Mouse (Mus musculus) heart, adult 8-10 months (tissue): ENCODE measurements at regions not wholly inside any gene's neighbourhood (a gene's known extent, or its start where the extent isn't known, plus 50 kb on each side); places are given as distances from the start of the nearest gene placed in this dataset.

Experiments
- DNase-seq: peaks from one replicate; pipeline ENCODE4 v3.0.0; 2022; ENCODE audit warnings: low spot score

DNA sequence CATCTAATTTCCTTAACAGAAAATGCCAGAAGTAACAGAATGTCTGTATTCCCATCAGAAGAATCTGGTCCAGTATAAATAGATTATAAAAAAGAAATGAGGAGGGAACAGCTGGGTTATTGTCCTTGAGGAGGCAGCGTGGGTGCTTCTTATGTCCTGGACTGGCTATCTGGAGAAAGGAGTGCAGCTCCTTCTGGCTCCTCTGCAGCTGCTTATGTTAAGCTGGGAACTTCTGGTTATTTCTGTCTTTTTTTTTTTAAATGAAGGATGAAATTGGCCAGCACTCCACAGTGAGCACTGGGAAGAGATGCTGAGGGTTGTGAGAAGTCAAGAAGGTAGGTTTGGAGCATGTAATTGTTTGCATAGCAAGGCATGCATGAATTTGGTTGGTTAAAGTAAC, 441.5 kb downstream of the Ebf1 start:
- no peak for DNase-seq

GRCm38 (mm10) chr11:45066592-45066991, 449.5 kb downstream of the Ebf1 start:
- DNase-seq = no peak

DNA sequence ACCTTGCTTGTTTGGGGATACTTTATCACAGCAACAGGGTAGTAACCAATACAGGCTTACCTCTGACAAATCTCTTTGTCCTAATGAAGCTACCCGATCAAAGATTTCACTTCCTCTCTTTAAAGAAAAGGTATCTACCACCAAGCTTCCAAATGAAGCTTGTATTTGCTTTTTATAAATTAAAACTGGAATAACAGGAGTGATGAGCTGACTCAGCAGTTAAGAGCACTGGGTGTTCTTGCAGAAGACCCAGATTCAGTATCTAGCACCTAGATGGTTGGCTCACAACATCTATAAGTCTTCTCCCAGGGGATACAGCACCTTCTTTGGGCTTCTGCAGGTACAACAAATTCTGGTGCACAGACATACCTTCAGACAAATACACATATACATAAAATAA, 453.2 kb downstream of the Ebf1 start:
- DNase-seq = no peak

DNA sequence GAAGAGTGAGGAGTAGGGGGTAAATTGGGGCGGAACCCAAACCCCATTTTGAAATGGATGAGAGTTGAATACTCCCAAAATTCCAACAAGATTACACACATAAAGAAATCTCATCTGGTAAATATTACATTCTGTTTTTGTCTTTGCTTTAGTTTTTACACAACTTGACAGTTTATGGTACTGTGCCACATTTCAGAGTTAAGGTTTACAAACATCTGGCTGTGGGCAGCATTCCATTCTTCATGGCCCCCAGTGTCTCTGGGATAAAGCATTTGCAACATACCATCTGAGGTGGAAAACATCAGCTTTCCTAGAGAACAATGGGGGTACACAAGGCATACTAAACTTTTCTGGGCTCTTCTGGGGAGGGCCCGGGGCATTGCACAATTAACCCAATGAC, 454.1 kb downstream of the Ebf1 start:
- no peak for DNase-seq

DNA sequence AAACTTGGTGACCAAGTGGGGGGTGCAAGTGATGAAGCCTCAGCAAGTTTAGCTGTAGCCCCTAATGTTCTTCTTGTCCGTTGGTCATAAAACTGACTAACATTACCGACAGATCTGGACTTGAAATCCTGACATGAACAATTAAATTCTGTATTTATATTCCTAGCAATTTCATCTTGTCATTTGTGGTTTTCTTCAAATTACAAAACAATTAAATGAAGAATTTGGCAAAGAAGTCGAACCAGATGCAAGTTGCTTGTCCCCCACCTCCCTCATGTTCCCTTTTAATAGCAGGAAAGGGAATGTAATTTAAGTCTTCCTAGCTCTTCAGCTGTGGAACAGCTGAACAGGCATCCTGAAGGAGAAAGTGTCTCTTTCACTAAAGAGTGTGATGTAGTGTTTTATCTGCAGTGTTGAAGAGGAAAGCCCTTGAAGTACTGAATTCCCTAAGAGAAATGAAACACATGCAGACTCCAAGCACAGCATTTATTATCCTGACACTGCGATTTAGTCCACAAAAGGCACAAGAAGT, 467.5 kb downstream of the Ebf1 start:
- no peak for DNase-seq

- no peak for DNase-seq
Observed at GRCm38 (mm10) chr11:45085145-45085544, 468.0 kb downstream of the Ebf1 start.

- DNase-seq = no peak
Observed at GRCm38 (mm10) chr11:45087186-45087915, 470.2 kb downstream of the Ebf1 start.

- DNase-seq = no peak
Observed at GRCm38 (mm10) chr11:45088286-45088685, 471.2 kb downstream of the Ebf1 start.

GRCm38 (mm10) chr11:45089561-45089960, 472.4 kb downstream of the Ebf1 start:
- no peak for DNase-seq

DNA sequence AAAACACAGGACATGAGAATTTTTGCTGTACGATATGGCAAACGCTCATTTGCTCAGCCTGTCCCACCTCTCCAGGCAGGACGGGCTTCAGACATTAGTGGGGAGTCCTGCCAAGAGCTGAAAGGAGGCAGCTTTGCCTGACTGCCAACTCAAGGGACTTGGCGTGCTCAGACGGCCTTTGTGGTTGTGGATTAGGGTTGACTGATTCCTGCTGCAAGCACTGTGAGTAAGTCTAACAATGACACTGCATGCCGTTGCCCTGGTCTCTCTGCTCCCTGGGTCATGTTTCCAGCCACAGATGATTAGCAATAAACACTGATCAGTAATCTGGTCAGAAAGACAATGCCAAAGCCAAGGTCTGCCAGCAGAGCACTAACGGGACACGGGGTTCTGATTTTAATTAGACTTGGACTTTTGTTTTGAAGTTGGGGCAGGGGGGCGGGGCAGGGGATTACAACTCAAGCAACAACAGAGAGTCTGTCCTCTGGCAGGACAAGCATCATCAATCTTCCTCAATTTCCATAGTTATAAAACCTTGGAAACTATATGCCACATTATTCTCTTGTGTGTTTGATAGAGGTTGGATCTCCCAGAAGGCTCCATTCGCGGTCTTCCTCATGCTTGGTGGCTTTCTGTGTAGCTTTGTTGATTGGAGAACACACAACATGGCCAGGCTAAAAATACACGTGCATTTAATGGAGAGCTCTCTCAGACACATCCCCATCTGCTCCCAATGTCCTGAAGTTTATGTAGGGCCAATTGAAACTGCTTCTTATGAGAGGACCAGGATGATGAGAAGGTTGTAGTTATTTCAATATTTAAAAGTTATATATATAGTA, 486.6 kb downstream of the Ebf1 start:
- peak; percentile 33 for DNase-seq

DNA sequence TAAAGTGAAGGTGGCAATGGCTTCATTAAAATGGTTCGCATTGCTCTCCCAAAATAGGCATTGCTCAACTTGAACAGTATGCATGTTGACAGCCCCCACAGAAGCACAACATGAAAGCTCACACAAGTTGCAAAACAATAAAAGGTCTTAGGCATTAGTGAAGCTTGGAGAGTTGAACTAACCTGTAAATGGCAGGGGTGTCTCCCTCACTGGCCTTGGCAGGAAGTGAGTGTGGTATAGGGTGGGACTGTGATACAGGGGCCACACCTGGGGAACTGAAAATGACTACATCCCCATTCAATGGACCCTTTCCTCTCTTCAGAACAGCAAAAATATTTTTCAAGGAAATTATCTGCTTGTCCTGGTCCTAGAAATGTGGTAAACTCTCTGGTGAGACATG, 499.6 kb downstream of the Ebf1 start:
- DNase-seq = no peak

- DNase-seq = no peak
Observed at GRCm38 (mm10) chr11:45123276-45123675, 506.2 kb downstream of the Ebf1 start.

DNA sequence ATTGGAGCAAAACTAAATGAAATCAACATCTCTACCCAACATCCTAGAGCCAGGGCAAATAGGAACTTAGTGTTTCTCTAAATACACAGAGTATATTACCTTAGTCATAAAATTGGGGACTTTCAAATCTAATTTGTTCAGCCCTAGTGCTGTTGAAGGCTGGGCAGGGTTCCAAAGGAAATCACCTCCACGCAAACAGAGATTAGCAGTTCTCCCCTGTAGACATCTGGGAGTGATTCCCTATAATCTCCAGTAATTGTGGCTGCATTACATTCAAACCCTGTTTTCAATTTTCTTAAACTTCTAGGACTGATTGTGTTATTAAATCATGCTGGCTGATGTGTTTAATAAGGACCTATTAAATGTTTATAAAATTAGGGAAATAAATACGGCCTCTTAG, 519.7 kb downstream of the Ebf1 start:
- DNase-seq = no peak

GRCm38 (mm10) chr11:45138351-45138975, 521.3 kb downstream of the Ebf1 start:
- no peak for DNase-seq

DNA sequence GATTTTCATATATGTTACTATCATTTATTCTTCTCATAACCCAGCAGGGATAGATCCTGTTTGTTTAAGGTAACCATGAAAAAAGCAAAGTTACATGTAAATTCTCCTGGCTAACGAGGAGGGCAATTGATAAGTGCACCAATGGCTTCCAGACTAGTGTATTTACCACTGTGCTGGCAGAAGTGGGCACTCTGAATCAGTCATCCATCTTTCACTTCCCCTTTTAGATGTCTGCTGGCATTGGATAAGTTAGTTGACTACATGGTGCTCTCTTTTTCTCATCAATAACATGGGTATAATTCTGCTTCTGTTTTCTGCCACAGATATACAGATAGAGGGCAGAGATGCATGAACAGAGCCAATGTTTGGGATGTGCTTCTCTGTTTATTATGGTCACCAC, 523.4 kb downstream of the Ebf1 start:
- no peak for DNase-seq

GRCm38 (mm10) chr11:45154070-45154469, 537.0 kb downstream of the Ebf1 start:
- DNase-seq = no peak

DNA sequence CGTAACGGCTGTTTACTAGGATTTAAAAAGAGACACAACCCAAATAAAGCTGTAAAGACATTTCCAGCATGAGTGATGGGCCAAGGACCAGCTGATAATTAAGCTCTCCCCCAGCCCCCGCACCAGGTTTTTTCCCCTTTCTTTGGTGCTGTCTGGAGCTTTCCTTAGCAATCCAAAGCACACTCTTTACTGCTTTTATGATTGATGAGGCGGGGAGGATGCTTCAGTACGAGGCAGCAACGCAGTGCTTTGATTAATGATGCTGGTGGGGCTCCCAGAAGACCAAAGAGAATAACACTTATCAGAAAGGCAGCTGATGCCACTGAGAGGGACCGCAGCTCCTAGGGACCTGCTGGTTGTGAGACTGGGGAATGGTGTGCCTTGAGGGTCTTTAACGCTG, 537.4 kb downstream of the Ebf1 start:
- DNase-seq = no peak

DNA sequence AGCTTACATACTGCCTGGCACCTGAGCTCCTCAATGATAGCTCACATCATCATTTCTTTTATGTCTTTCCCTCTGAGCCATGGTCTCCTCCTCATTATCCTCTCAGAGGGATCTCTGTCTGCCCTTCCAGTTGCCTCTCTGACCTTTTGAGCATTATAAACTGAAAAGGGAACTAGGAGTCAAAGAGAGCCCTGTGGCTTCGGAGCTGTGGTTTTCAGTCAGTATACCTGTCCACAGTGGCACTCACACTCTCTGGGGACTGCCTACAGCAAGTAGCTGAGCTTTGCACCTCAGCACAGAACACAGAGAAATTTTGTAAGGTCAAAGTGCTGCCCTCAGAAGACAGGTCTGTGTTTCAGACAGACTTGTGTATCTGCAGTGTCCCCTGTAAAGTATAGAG, 538.7 kb downstream of the Ebf1 start:
- DNase-seq = no peak

DNA sequence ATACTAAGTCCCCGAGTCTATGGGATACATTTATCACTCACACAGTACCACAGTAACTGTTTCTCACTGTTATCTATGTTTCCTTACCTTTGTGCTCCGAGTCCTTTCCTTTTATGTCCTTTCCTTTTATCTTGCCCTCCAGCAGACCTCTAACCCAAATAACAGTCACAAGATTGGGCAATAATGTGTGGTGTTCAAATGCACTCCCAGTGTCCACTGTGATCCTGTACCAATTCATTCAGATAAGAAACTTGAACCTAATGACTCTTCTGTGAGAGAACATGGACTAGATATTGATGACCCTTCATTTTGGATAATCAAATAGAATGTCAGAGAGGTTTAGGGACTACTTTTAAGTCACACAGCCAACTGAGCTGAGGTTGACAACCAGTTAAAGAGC, 541.2 kb downstream of the Ebf1 start:
- DNase-seq = no peak

GRCm38 (mm10) chr11:45160871-45161270, 543.8 kb downstream of the Ebf1 start:
- no peak for DNase-seq

- DNase-seq = no peak
Observed at GRCm38 (mm10) chr11:45173546-45173945, 556.4 kb downstream of the Ebf1 start.

DNA sequence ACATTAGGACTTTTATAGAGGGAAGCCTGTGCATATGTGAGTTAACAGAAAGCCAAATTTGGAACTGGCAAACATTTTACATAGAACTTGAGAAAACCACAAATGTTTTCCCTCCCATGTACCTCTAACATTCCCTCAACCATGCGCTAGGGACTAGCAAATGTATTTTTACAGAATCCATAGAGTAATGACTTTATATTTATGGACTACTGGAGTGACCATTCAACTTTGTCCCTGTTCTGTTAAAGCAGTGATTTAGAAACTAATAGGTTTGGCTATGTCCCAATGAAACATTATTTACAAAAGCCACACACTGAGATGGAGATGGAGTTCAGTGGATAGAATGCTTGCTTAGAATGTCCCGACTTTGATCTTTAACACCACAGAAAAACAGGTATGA, 557.0 kb downstream of the Ebf1 start:
- no peak for DNase-seq
